Mouse (Mus musculus) ES-E14 (cell line): ENCODE data around the gene Tpst1. TPM values are rescaled to one million over a fixed set of nuclear protein-coding genes. Genes with fewer than 3 reads are reported as not detected.

Experiments used
- DNase-seq: peaks from one replicate; pipeline ENCODE4 v3.0.0-alpha.2; 2013; ENCODE audit warnings: low read depth, low spot score
- H3K27ac ChIP-seq: 2 replicates; pipeline ENCODE4 v1.5.1; 2012; ENCODE audit warnings: low read depth, mild to moderate bottlenecking, low read length, moderate library complexity, mixed read lengths; ENCODE audit not compliant: poor library complexity, insufficient read depth, severe bottlenecking
- H3K36me3 ChIP-seq: 2 replicates; pipeline ENCODE4 v1.6.1; 2012; ENCODE audit warnings: mild to moderate bottlenecking, low read length, moderate library complexity, mixed read lengths; ENCODE audit not compliant: control insufficient read depth, poor library complexity, insufficient read depth, severe bottlenecking
- H3K4me1 ChIP-seq, 2 experiments: fragments of 150-350 bp in 1 of 2; sonication (generic) in 1 of 2; 2 replicates each; pipeline ENCODE4 v1.6.1; 2012; ENCODE audit warnings: low read length in 2 of 2, mild to moderate bottlenecking in 1 of 2, mixed read lengths in 1 of 2; ENCODE audit not compliant: control insufficient read depth in 2 of 2, insufficient read depth in 2 of 2, poor library complexity in 1 of 2
- H3K4me3 ChIP-seq, 2 experiments: fragments of 150-350 bp in 1 of 2; sonication (generic) in 1 of 2; 2 replicates each; pipeline ENCODE4 v1.5.1; 2012; ENCODE audit warnings: low read length in 2 of 2, low read depth in 1 of 2, mild to moderate bottlenecking in 1 of 2, mixed read lengths in 1 of 2; ENCODE audit not compliant: insufficient read depth in 1 of 2, poor library complexity in 1 of 2, severe bottlenecking in 1 of 2
- H3K9ac ChIP-seq: 2 replicates; pipeline ENCODE4 v1.6.1; 2012; ENCODE audit warnings: low read depth, mild to moderate bottlenecking, low read length, mixed read lengths; ENCODE audit not compliant: poor library complexity, insufficient read depth, severe bottlenecking
- H3K9me3 ChIP-seq: fragments of 150-350 bp; sonication (generic); 2 replicates; pipeline ENCODE4 v1.6.1; 2012; ENCODE audit warnings: low read depth, mild to moderate bottlenecking, low read length; ENCODE audit not compliant: control insufficient read depth, insufficient read depth
- CHD2 ChIP-seq: IDR thresholded peaks from 2 replicates; pipeline ENCODE4 v1.6.1; 2014; ENCODE audit warnings: mild to moderate bottlenecking, low read depth, low read length, inconsistent platforms
- HCFC1 ChIP-seq: IDR thresholded peaks from 2 replicates; pipeline ENCODE4 v1.6.1; 2012; ENCODE audit warnings: low read length, inconsistent platforms, borderline replicate concordance; ENCODE audit not compliant: insufficient read depth
- MAFK ChIP-seq: IDR thresholded peaks from 2 replicates; pipeline ENCODE4 v1.6.1; 2014; ENCODE audit warnings: mild to moderate bottlenecking, low read depth, low read length, inconsistent platforms; ENCODE audit not compliant: insufficient read depth
- ZC3H11A ChIP-seq: IDR thresholded peaks from 2 replicates; pipeline ENCODE4 v1.6.1; 2012; ENCODE audit warnings: low read depth, mild to moderate bottlenecking, inconsistent platforms, low read length, borderline replicate concordance
- ZNF384 ChIP-seq: IDR thresholded peaks from 2 replicates; pipeline ENCODE4 v1.6.1; 2012; ENCODE audit warnings: low read depth, low read length, inconsistent platforms
- in situ Hi-C, 2 experiments: fragments of 600-800 bp; cut with MboI; formaldehyde crosslinking; loops; one replicate each; pipeline ENCODE4 v1.15.1; 2025; ENCODE audit warnings: low sequenced_read_pairs in 2 of 2, inconsistent platforms in 1 of 2; ENCODE audit not compliant: unreplicated experiment in 2 of 2
- total RNA-seq: library from RNA; depleted of rRNA; stranded (reverse); fragments of 300-350 nt; gene quantifications from 2 replicates; pipeline ENCODE4 v1.2.3, GENCODE M21; 2012; rRNA removed

The Tpst1 gene
- 51.4 and 59.9 TPM in 2 replicates for total RNA-seq

- in situ Hi-C loops, result no loop called here
- no peak within 1 kb of the TSS for H3K27ac ChIP-seq
- H3K9ac ChIP-seq, result no peak within 1 kb of the TSS
- DNase-seq, result no peak
- H3K36me3 ChIP-seq, result no peaks in the 10 kb centered on the region
- H3K9me3 ChIP-seq, result no peaks in the 10 kb centered on the region
- peaks cover 0 to 2% of the 10 kb centered on the region in 2 experiments; a peak in 2 of 4 replicates for H3K4me1 ChIP-seq
- no peak within 1 kb of the TSS for H3K4me3 ChIP-seq
- no peak for TF ChIP-seq ZC3H11A
- TF ChIP-seq MAFK, result no peak
- TF ChIP-seq HCFC1, result no peak
- TF ChIP-seq CHD2, result no peak
- TF ChIP-seq ZNF384, result no peak
Observed at GRCm38 (mm10) chr5:130073026-130073425, at the start of gene Tpst1. Tpst1 (plus strand) TSS chr5:130073326.

- no peaks in the 10 kb centered on the region for H3K36me3 ChIP-seq
- in situ Hi-C loops, result no loop called here
Observed at GRCm38 (mm10) chr5:130023767-130024539, 49.2 kb upstream of the Tpst1 start.

GRCm38 (mm10) chr5:130027134-130027533 is 46.0 kb upstream of the Tpst1 start:
- no peak overlapping the region for H3K27ac ChIP-seq
- no peaks in the 10 kb centered on the region for H3K9me3 ChIP-seq
- H3K36me3 ChIP-seq, result no peaks in the 10 kb centered on the region
- TF ChIP-seq ZC3H11A (no peak), ZNF384 (no peak), CHD2 (no peak), MAFK (no peak), HCFC1 (no peak)
- no peak overlapping the region for H3K9ac ChIP-seq
- no peak for DNase-seq
- no peak overlapping the region for H3K4me3 ChIP-seq
- H3K4me1 ChIP-seq, result peaks cover 0 to 8% of the 10 kb centered on the region in 2 experiments; a peak in 1 of 4 replicates
- in situ Hi-C loops, result no loop called here

More at GRCm38 (mm10) chr5:130023767-130024539, 49.2 kb upstream of the Tpst1 start:
- no peaks in the 10 kb centered on the region for H3K9me3 ChIP-seq
- peaks cover 0 to 10% of the 10 kb centered on the region in 2 experiments; a peak in 2 of 4 replicates for H3K4me1 ChIP-seq
- H3K9ac ChIP-seq, result peak overlapping the region; percentile 56
- H3K4me3 ChIP-seq, result peak overlapping the region; percentile 69 to 95
- DNase-seq, result peak; percentile 92
- no peak overlapping the region for H3K27ac ChIP-seq
- TF ChIP-seq MAFK (0 out of 2 replicates have a peak, but pooled peaks have one; percentile 32), ZC3H11A (no peak), CHD2 (no peak), ZNF384 (peak; percentile 62), HCFC1 (no peak)

- Histone ChIP-seq H3K9me3 (no peaks in the 10 kb centered on the region), H3K9ac (no peak overlapping the region), H3K4me1 (peaks cover 0 to 9% of the 10 kb centered on the region in 2 experiments; a peak in 2 of 4 replicates), H3K36me3 (no peaks in the 10 kb centered on the region), H3K27ac (no peak overlapping the region), H3K4me3 (no peak overlapping the region)
- DNase-seq, result no peak
- in situ Hi-C loops, result no loop called here
- TF ChIP-seq MAFK (no peak), CHD2 (no peak), ZC3H11A (no peak), HCFC1 (no peak)
Observed at GRCm38 (mm10) chr5:130027696-130028095, 45.4 kb upstream of the Tpst1 start.
